Mouse (Mus musculus) heart, embryonic 14.5 days (tissue): ENCODE measurements around the gene Hcn3. TPM values are rescaled to one million over a fixed set of nuclear protein-coding genes. Genes with fewer than 3 reads are reported as not detected.

Source experiments
- ATAC-seq: fragments of 200-750 bp; cut with Nextera tagmentation; 2 replicates; pipeline ENCODE4 v1.8.0; 2017; ENCODE audit warnings: low read depth, moderate TSS enrichment; ENCODE audit not compliant: insufficient number of reproducible peaks, insufficient read depth, low FRiP score
- H3K27ac ChIP-seq, 2 experiments: fragments of 200-500 bp in 1 of 2; fragments of 300-500 bp in 1 of 2; sonication (generic) in 1 of 2; replicated peaks in 1 of 2; 2 replicates each; pipeline ENCODE4 v1.5.1; 2012 to 2014; ENCODE audit warnings: low read depth in 2 of 2, low read length in 2 of 2, control low read depth in 1 of 2, mild to moderate bottlenecking in 1 of 2, mixed read lengths in 1 of 2; ENCODE audit not compliant: control insufficient read depth in 1 of 2, insufficient read depth in 1 of 2
- H3K27me3 ChIP-seq: fragments of 300-500 bp; sonication (generic); 2 replicates; pipeline ENCODE4 v1.6.1; 2014; ENCODE audit warnings: mild to moderate bottlenecking, low read length, control low read depth; ENCODE audit not compliant: control insufficient read depth, insufficient read depth
- H3K36me3 ChIP-seq: fragments of 300-500 bp; sonication (generic); 2 replicates; pipeline ENCODE4 v1.6.1; 2014; ENCODE audit warnings: mild to moderate bottlenecking, control low read depth, low read length, mixed read lengths; ENCODE audit not compliant: control insufficient read depth, insufficient read depth
- H3K4me1 ChIP-seq, 2 experiments: fragments of 200-500 bp in 1 of 2; fragments of 300-500 bp in 1 of 2; sonication (generic) in 1 of 2; 2 replicates each; pipeline ENCODE4 v1.6.1; 2012 to 2014; ENCODE audit warnings: low read length in 2 of 2, control low read depth in 1 of 2, mixed read lengths in 1 of 2; ENCODE audit not compliant: control insufficient read depth in 2 of 2, insufficient read depth in 2 of 2
- H3K4me2 ChIP-seq: fragments of 300-500 bp; sonication (generic); 2 replicates; pipeline ENCODE4 v1.6.1; 2014; ENCODE audit warnings: mild to moderate bottlenecking, low read length
- H3K4me3 ChIP-seq, 2 experiments: fragments of 200-500 bp in 1 of 2; fragments of 300-500 bp in 1 of 2; sonication (generic) in 1 of 2; 2 replicates each; pipeline ENCODE4 v1.5.1; 2012 to 2014; ENCODE audit warnings: low read length in 2 of 2, mild to moderate bottlenecking in 2 of 2, control low read depth in 1 of 2, low read depth in 1 of 2, moderate library complexity in 1 of 2; ENCODE audit not compliant: control insufficient read depth in 1 of 2, insufficient read depth in 1 of 2
- H3K9ac ChIP-seq: fragments of 300-500 bp; sonication (generic); 2 replicates; pipeline ENCODE4 v1.6.1; 2014; ENCODE audit warnings: mild to moderate bottlenecking, low read length
- H3K9me3 ChIP-seq: fragments of 300-500 bp; sonication (generic); 2 replicates; pipeline ENCODE4 v1.6.1; 2016; ENCODE audit warnings: low read length, control low read depth; ENCODE audit not compliant: control insufficient read depth
- WGBS: fragments of 180-500 bp; shearing (Covaris S2); extraction: QIAGEN DNeasy Blood & Tissue Kit; methylation state at CpG from one replicate; pipeline ENCODE4 v1.1.7; 2014; 5-methylcytosine and 5-hydroxymethylcytosine counted together
- polyA plus RNA-seq: library from polyadenylated mRNA; unstranded; fragments of >200 nt; fragmentation: Nextera tagmentation; extraction: Ambion mirVana; gene quantifications from 2 replicates; pipeline ENCODE4 v1.2.1, GENCODE M21; 2014

The Hcn3 gene
- polyA plus RNA-seq: 0.27 and 0.51 TPM in 2 replicates

DNA sequence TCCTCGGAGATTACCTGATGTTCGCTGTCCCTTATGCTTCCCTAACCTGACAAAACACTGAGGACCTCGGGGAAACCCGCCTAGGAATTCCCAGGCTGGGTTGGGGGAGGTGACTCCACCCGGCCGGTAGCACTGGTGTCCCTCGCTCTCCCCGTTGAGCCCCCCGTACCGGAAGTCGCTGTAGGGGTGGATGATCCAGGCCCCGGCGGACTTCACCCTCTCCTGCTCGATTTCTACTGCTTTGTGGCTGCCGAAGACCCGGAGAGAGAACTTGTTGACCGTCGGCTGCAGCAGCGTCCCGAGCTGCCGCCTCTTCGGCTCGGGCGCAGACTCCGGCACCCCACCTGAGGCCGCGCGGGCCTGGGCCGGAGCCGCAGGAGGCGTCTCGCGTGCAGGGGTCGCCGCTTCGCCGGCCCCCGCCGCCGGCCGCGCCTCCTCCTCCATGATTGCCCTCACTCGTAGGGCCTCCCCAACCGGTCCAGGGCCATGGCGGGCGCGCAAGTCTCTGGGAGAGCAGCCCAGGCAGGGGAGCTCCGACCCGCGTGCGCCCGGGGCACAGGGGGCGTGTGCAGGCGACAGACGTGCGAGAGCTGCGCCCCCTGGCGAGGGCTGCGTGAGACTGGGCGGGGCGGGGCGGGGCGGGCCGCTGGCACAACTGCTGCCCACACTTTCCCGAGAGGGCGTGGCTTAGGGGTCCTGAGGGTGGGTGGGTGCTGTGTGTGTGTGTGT, at the start of gene Hcn3:
TSS of gene Hcn3 (minus strand) at position 581 of the 729 bp plus-strand sequence.
- ATAC-seq: peak; percentile 57
- H3K4me2 ChIP-seq: peak within 1 kb of the TSS; percentile 90
- no peaks in the 10 kb centered on the region for H3K36me3 ChIP-seq
- peak within 1 kb of the TSS; percentile 53; the same call in 1 of the 2 replicates for H3K9ac ChIP-seq
- H3K4me3 ChIP-seq: peak within 1 kb of the TSS; percentile 52
- no peak within 1 kb of the TSS for H3K27ac ChIP-seq
- WGBS: under 1% methylated on average over 60 of the region's 66 CpGs
- H3K9me3 ChIP-seq: no peaks in the 10 kb centered on the region
- H3K4me1 ChIP-seq: peaks cover 2 to 12% of the 10 kb centered on the region in 2 experiments
- H3K27me3 ChIP-seq: peaks cover 16% of the 10 kb centered on the region

DNA sequence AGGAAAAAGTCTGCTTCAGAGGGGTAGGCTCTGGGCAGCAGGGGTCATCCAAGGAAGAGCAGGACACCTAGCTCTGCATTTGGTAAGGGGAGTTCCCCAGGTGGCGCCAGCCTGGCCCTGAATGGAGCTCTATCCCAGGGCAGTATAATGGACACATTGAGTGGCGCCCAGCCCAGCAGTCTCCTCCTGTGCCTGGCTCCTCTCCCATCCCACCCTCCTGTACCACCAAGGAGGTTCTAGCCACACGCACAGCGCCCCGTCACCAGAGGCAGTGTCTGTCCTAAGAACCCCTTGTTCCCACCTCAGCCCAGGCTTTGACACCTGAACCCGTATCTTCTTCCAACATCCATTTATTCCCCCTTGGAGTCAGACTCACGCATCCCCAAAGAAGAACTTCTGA, 49.7 kb upstream of the Hcn3 start:
- Histone ChIP-seq H3K4me1 (peaks cover 0 to 11% of the 10 kb centered on the region in 2 experiments; a peak in 3 of 4 replicates), H3K4me2 (no peak overlapping the region), H3K27ac (no peak overlapping the region; a peak in 1 of 4 replicates), H3K4me3 (no peak overlapping the region), H3K9ac (no peak overlapping the region), H3K36me3 (peaks cover 64% of the 10 kb centered on the region), H3K9me3 (no peaks in the 10 kb centered on the region), H3K27me3 (no peaks in the 10 kb centered on the region)
- WGBS: 87% methylated on average over 7 of the region's 7 CpGs
- no peak for ATAC-seq

DNA sequence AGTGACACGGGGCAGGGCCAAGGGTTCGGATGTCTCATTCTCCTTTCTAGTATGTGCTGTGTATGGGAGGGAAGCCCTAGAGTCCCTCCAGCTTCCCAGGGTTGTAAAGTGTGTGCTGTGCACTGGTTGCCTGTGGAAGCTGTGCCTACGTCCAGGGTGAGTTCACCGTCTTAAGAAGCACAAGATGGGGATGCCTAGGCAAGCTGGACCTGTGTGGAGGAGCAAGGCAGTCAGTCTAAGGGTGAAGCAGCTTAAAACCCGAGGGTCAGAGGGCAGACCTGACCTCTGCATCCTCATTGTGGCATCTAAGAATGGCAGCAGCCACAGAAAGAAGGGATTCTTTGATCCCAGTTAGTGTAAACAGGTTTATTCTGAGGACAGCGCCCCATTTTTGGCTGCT, 48.7 kb upstream of the Hcn3 start:
- H3K9me3 ChIP-seq: no peaks in the 10 kb centered on the region
- WGBS: 86% methylated on average over 6 of the region's 6 CpGs
- H3K4me3 ChIP-seq: no peak overlapping the region
- no peak for ATAC-seq
- H3K4me2 ChIP-seq: no peak overlapping the region
- no peak overlapping the region for H3K9ac ChIP-seq
- peaks cover 73% of the 10 kb centered on the region for H3K36me3 ChIP-seq
- H3K27me3 ChIP-seq: no peaks in the 10 kb centered on the region
- peaks cover 0 to 8% of the 10 kb centered on the region in 2 experiments; a peak in 2 of 4 replicates for H3K4me1 ChIP-seq
- no peak overlapping the region for H3K27ac ChIP-seq

DNA sequence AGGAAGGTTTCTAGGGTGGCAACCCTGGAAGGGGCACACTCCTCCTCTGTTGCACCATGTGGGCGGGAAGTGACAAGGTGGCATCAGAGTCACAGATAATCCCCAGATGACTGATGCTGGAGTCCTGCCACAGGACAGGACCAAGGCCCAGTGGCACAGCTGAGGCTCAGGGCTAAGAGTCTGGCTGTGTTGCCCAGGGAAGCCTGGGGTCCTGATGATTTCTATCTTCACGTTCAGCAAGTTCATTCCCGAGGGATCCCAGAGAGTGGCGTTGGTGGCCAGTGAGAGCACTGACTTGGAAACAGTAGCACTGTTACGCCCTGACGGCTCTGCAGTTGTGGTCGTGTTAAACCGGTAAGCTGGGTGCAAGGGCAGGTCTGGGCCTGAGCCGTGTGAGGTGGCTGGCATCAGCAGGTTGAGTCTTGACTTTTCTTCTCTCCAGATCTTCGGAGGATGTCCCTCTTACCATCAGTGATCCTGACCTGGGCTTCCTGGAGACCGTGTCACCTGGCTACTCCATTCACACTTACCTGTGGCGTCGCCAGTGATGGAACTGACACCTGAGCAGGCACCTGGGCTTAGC, 48.2 kb upstream of the Hcn3 start:
- H3K9ac ChIP-seq: no peak overlapping the region
- peaks cover 73% of the 10 kb centered on the region for H3K36me3 ChIP-seq
- no peaks in the 10 kb centered on the region for H3K9me3 ChIP-seq
- H3K27ac ChIP-seq: no peak overlapping the region
- ATAC-seq: no peak
- no peak overlapping the region for H3K4me2 ChIP-seq
- H3K27me3 ChIP-seq: no peaks in the 10 kb centered on the region
- peaks cover 3 to 11% of the 10 kb centered on the region in 2 experiments; a peak in 3 of 4 replicates for H3K4me1 ChIP-seq
- WGBS: 88% methylated on average over 13 of the region's 13 CpGs
- no peak overlapping the region for H3K4me3 ChIP-seq

DNA sequence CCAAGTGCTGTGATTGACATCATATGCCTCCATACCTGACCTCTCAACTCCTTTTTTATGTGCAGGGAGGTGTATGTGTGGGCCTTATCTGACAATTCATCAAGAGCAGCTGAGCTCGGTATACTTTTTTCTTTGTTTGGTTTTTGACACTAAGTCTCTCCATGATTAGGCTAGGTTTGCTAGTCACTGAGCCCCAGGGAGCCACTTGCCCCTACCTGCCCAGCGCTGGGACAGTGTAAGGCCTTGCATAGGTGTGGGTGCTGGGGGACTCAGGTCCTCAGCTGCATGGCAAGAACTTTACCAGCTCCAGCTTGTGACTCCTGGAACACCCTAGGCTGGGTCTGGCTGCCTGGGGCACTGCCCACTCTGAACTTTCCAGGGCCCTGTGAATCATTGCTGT, 46.7 kb upstream of the Hcn3 start:
- Histone ChIP-seq H3K9ac (no peak overlapping the region), H3K36me3 (peaks cover 70% of the 10 kb centered on the region), H3K9me3 (no peaks in the 10 kb centered on the region), H3K4me3 (no peak overlapping the region), H3K4me2 (no peak overlapping the region), H3K27me3 (no peaks in the 10 kb centered on the region), H3K27ac (no peak overlapping the region), H3K4me1 (peaks cover 4% of the 10 kb centered on the region in 2 experiments; a peak in 3 of 4 replicates)
- WGBS: 83% methylated on average over 2 of the region's 2 CpGs
- ATAC-seq: no peak

DNA sequence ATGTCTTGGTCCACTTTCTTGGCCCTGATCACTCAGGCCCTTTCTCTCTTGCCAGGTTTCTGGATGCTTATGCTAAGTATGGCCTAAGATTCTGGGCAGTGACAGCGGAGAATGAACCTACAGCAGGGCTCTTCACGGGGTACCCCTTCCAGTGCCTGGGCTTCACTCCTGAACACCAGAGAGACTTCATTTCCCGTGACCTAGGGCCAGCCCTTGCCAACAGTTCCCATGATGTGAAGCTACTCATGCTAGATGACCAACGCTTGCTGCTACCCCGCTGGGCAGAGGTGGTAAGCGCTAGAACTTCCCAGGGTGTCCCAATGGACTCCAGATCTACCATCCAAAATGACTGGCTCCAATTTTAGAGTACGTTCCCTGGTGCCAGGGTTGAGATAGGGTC, 46.1 kb upstream of the Hcn3 start:
- Histone ChIP-seq H3K9ac (no peak overlapping the region), H3K36me3 (peaks cover 67% of the 10 kb centered on the region), H3K4me2 (no peak overlapping the region), H3K9me3 (no peaks in the 10 kb centered on the region), H3K27ac (no peak overlapping the region), H3K4me3 (no peak overlapping the region), H3K4me1 (peaks cover 4% of the 10 kb centered on the region in 2 experiments; a peak in 3 of 4 replicates), H3K27me3 (no peaks in the 10 kb centered on the region)
- WGBS: 89% methylated on average over 7 of the region's 7 CpGs
- ATAC-seq: no peak

DNA sequence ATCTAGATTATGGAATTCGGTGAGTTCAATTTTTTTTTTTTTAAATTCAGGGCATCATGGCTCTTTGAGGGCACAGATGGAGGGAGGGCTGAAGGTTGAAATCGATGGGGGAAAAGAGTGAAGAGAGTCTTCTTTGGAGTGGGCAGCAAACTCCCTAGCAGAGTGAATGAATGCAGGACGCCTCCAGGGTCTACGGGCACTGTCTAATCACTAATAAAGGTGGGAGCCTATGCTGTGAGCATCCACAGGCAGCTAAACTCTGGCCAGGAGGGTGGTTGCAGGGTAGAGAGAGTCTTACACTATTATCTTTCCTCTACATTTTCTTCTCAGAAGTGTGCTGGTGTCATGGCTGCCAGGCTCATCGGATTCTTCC, 43.1 kb upstream of the Hcn3 start:
- Histone ChIP-seq H3K9ac (peak overlapping the region; percentile 69), H3K4me3 (peak overlapping the region; percentile 58 to 61), H3K36me3 (peaks cover 42% of the 10 kb centered on the region), H3K27me3 (no peaks in the 10 kb centered on the region), H3K27ac (peak overlapping the region in 1 of 2 experiments; percentile 29; a peak in 1 of 4 replicates), H3K9me3 (no peaks in the 10 kb centered on the region), H3K4me1 (peaks cover 4% of the 10 kb centered on the region in 2 experiments; a peak in 3 of 4 replicates), H3K4me2 (peak overlapping the region; percentile 74)
- 26% methylated on average over 5 of the region's 5 CpGs for WGBS
- ATAC-seq: no peak
